Mouse (Mus musculus): Measurements from ENCODE around the gene Polr2h. TPM values are rescaled to one million over a fixed set of nuclear protein-coding genes. Genes with fewer than 3 reads are reported as not detected.
A peak's percentile ranks its signal among the peaks of the same experiment; 100 is the strongest.
"Not testable (repeated sequence)": the region's sequence is repeated elsewhere in the genome, so short reads cannot be mapped to it uniquely, and the experiment has no call there.

The Polr2h gene
- 10 to 100 TPM; 59.3 to 62.4 TPM for polyA plus RNA-seq (2017; shearing (Covaris generic))

DNA sequence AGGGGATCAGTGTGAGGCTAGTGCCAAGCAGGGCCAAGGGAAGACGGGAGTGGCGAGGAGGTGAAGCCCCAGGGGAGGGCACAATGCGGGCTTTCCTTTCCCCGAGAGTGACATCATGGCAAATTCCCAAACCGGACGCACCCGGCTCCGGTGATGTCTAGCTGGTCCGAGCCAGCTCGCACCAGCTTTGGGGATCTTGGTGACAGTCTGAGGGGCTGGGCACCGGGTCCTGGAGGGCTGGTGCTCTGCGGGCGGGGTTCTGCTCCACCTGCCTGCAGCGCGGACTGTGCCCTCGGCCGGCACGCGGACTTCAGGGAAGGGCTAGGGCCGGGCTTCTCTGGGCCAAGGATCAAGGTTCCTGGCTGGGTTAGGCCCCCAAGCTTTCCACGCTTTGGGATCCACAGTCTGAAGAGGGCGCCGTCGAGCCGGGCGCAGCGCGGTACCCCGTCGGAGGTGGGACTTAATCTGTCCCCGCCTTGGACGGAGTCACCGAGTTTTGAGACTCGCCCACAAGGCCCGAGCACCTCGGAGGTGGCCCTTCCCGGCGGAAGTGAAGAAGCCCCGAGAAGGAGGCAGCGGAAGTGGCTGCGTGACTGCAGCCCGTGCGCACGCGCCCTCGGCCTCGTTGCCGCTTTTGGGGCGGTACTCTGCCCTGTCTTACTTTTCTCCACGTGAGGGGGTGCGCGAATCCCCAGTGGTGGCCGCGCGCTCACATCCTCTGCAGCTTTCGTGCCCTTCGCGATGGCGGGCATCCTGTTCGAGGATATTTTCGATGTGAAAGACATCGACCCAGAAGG, at the start of gene Polr2h, which contains the start of gene Clcn2:
Polr2h (plus strand) TSS at position 485 of the 797 bp plus-strand sequence.
Clcn2 (minus strand) TSS at position 566 of the 797 bp plus-strand sequence.
- ATAC-seq = peak; percentile 85

- ATAC-seq = not testable (repeated sequence)
Measured at GRCm38 (mm10) chr16:20668013-20668412, 49.5 kb upstream of the Polr2h start, which contains the start of gene Eif4g1. Gene Eif4g1 (plus strand): TSS chr16:20668313.

DNA sequence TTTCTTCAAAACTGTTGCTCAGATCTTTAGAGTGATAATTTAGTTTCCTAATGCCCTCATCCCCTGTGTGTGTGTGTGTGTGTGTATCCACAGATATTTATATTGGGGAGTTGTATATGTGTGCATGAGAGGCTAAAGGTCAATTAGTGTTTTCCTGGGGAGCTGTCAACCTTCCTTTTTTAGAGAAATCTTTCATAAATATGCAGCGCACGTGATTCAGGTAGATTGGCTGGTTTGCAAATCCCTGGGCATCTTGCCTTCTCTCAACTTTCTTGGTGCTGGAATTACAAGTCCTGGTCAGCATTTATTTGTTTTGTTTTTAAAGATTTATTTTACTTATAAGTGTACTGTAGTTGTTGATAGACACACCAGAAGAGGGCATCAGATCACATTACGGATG, 47.2 kb upstream of the Polr2h start:
- ATAC-seq = no peak

DNA sequence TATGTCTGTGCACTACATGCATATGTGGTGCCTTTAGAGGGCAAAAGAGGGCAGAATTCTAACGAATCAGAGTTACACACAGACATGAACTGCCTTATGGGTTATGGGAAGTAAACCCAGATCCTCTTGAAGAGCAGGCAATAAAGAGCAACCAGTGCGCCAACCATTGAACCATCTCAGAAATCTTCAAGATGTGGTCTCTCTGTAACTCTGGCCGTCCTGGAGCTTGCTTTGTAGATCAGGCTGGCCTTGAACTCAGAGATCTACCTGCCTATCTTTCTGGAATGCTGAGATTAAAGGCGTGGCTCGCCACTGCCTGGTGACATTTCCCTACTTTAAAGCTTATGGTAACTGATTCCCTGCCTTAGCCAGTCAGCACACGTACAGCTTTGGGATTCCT, 45.6 kb upstream of the Polr2h start:
- peak; percentile 15 for ATAC-seq

DNA sequence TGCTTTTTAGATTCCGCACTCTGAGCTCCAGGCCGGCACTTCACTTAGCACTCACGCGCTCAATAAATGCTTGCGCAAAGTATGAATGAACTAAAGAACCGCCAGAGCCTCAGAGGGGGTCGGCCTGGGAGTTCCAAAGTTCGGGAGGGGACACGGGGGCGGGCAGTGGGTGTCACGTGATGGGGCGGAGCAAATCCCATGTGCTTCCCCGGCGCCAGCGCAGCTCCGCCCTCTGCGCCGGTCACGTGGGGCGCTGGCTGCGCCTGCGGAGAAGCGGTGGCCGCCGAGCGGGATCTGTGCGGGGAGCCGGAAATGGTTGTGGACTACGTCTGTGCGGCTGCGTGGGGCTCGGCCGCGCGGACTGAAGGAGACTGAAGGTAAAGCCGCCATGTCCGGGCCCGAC, 45.0 kb upstream of the Polr2h start:
- peak; percentile 90 for ATAC-seq

- peak; percentile 40 for ATAC-seq
Measured at GRCm38 (mm10) chr16:20672965-20673705, 44.3 kb upstream of the Polr2h start.

GRCm38 (mm10) chr16:20673706-20674303, 43.7 kb upstream of the Polr2h start:
- no peak for ATAC-seq

- no peak for ATAC-seq
Measured at GRCm38 (mm10) chr16:20675213-20675612, 42.3 kb upstream of the Polr2h start.

DNA sequence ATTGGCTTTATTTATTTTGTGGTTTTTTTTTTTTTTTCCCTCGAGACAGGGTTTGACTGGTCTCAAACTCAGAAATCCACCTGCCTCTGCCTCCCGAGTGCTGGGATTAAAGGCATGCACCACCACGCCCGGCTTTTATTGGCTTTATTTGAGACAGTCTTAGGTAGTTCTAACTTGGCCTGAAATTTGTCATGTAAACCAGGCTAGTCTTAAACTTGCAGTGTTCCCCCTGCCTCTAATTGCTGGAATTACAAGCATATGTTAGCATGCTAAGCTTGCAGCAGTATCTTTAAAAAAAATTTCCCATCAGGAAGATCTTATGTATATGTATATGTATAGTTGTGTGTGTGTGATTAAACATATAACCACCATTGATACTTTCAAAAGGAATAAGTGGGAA, 40.8 kb upstream of the Polr2h start:
- no peak for ATAC-seq

DNA sequence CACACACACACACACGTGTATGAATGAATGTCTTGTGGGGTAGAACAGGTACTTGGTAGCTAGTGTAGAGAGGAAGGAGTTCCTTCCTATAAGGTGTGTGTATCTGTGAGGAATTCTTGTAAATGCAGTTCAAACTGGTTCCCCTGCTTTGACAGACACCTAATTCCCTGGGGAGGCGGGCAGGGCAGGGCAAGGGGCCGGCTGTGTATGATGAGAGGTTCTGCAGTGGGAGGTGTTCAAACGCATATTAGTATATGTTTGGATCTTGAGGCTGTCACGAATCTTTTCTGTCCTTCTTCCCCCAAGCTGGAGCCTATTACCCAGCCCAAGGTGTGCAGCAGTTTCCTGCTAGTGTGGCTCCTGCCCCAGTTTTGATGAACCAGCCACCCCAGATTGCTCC, 40.1 kb upstream of the Polr2h start:
- no peak for ATAC-seq

GRCm38 (mm10) chr16:20677974-20678675, 39.3 kb upstream of the Polr2h start:
- no peak for ATAC-seq

- ATAC-seq = no peak
Measured at GRCm38 (mm10) chr16:20690774-20691173, 26.7 kb upstream of the Polr2h start.

DNA sequence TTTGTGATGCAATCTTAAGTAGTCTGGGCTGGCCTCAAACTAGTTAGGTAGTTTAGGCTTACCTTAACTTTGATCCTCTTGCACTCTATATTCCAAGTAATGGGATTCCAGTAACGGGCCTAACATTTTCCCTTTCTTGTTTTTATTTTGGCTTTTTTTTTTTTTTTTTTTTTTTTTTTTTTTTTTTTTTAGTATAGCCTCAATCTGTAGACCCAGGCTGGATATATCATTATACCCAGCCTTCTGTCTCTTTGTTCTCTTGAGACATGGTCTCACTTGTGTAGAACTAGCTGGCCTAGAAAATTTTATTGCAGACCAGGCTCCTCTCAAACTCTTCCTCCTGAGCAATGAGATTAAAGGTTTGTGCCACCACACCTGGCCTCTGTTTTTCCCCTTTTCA, 25.8 kb upstream of the Polr2h start:
- ATAC-seq = no peak

DNA sequence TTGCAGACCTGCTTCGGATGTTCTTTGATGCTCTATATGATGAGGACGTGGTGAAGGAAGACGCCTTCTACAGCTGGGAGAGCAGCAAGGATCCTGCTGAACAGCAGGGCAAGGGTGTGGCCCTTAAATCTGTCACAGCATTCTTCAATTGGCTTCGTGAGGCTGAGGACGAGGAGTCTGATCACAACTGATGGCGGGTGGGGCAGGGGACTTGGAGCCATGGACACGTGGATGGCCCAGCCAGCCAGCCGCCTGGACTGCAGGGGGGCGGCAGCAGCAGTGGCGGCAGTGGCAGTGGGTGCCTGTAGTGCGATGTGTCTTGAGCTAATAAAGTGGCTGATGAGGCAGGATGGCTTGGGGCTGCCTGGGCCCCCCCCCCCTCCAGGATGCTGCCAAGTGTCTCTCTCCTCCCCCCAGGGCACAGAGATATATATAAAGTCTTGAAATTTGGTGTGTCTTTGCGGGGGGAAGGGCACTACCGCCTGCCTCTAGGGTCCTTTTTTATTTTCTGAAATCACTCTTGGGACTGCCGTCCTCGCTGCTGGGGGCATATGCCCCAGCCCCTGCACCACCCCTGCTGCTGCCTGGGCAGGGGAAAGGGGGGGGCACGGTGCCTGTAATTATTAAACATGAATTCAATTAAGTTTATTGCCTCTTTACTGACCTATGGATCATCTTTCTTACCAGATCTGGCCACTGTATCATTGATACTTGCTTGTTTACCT, 25.1 kb upstream of the Polr2h start:
- no peak for ATAC-seq

DNA sequence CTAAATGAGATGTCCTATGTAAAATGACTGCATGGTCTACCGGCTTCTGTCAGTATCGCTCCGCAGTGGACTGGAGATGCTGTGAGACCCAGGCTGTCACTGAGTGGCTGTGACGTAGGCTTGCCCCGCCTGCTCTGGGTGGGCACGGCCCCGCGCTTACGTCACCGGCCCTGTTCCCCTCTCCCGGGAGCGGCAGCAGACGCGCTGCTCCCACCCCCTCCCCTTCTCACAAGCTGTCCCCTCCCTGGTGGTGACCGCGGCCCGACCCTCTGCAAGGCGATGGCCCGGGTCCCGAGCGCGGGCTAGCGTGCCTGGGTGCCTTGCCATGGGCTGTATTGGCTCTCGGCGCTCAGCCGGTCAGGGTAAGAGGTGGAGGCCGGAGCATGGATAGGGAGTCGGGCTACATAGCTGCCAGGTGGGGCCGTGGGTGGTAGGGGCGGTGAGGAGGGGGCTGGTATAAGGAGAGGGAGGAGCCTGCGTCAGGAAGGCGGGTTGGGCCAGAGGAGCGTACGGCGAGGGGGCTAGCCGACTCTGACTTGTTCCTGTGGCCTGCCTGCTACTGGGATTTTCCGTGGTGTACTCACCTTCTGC, 24.3 kb upstream of the Polr2h start, which contains the start of gene Fam131a:
Fam131a (plus strand) TSS at position 131 of the 591 bp plus-strand sequence.
- peak; percentile 76 for ATAC-seq

- ATAC-seq = no peak
Measured at GRCm38 (mm10) chr16:20694781-20695180, 22.7 kb upstream of the Polr2h start.

DNA sequence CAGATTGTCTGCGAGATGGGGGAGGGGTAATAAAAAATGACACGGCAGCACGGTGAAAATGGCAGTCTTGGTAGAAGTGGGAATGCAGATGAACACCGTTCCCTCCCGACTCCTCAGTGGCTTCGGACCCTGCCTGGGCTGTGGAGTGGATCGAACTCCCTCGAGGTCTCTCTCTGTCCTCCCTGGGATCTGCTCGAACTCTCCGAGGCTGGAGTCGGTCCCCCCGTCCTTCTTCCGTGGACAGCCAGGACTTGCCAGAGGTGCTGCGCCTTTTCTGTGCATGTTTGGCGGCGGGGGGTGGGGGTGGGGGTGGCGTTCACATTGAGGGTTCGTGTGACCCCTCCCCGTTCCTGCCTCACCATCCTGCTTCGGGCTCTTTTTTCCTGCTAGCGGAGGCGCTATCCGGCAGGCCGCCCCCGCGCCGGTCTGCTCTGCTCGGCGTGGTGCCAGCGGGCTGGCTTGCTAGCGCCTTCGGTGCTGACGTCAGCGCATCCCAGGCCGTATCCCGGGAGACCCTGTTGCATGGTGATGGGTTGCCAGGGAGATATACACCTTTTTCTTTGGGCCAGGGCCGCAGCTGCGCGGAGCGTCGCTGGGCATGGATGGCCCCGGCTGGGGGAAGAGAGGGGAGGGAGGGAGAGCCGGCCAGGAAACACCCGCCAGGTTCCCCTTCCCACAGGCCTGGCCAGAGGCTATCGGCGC, 21.7 kb upstream of the Polr2h start:
- ATAC-seq = peak; percentile 40

DNA sequence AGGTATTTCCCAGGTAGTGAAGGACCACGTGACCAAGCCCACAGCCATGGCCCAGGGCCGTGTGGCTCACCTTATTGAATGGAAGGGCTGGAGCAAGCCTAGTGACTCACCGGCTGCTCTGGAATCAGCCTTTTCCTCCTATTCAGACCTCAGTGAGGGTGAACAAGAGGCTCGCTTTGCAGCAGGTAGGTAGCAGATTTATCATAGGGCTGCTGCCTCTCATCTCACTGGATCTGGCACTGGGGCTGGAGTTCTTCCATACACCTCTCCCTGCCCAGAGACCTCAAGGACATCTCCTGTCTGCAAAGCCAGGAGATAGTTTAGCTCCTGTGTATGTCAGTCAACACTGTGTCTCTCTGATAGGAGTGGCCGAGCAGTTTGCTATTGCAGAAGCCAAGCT, 18.2 kb upstream of the Polr2h start:
- ATAC-seq = no peak

DNA sequence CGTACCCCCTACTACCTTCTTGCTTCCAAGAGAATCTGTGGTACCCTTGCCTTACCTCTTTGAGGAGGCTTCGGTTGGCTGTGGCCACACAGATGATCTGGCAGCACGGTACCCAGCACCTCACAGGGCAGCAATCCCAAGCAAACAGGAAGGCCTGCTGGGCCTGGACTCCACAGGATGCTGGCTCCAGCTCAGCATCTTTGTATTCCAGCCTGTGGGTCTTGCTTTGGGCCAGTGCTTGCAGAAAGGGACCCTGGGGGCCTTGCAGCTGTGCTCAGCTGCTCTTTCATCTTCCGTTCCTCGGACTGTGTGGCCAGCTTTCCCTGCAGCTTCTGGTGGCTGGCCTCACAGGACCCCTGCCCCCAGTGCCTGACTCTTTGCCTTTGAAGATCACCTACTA, 17.4 kb upstream of the Polr2h start:
- ATAC-seq = no peak

- ATAC-seq = no peak
Measured at GRCm38 (mm10) chr16:20701316-20701715, 16.1 kb upstream of the Polr2h start.
